Mouse (Mus musculus) heart, embryonic 13.5 days (tissue): ENCODE data around the gene Tha1. TPM values are rescaled to one million over a fixed set of nuclear protein-coding genes. Genes with fewer than 3 reads are reported as not detected.

Source experiments
- ATAC-seq: fragments of 200-750 bp; cut with Nextera tagmentation; 2 replicates; pipeline ENCODE4 v1.8.0; 2017; ENCODE audit warnings: moderate TSS enrichment; ENCODE audit not compliant: insufficient number of reproducible peaks, low FRiP score, low TSS enrichment; ENCODE audit errors: extremely low read depth
- H3K27ac ChIP-seq: fragments of 300-500 bp; sonication (generic); replicated peaks from 2 replicates; pipeline ENCODE4 v1.5.1; 2015; ENCODE audit warnings: moderate library complexity, mild to moderate bottlenecking, inconsistent platforms
- H3K27me3 ChIP-seq: fragments of 300-500 bp; sonication (generic); replicated peaks from 2 replicates; pipeline ENCODE4 v1.6.1; 2015; ENCODE audit warnings: mild to moderate bottlenecking, inconsistent platforms
- H3K36me3 ChIP-seq: fragments of 300-500 bp; sonication (generic); 2 replicates; pipeline ENCODE4 v1.6.1; 2015; ENCODE audit warnings: mild to moderate bottlenecking, inconsistent platforms
- H3K4me1 ChIP-seq: fragments of 300-500 bp; sonication (generic); 2 replicates; pipeline ENCODE4 v1.6.1; 2015; ENCODE audit warnings: inconsistent platforms
- H3K4me2 ChIP-seq: fragments of 300-500 bp; sonication (generic); 2 replicates; pipeline ENCODE4 v1.6.1; 2015; ENCODE audit warnings: inconsistent platforms, mild to moderate bottlenecking, moderate library complexity
- H3K4me3 ChIP-seq: fragments of 300-500 bp; sonication (generic); 2 replicates; pipeline ENCODE4 v1.5.1; 2015; ENCODE audit warnings: moderate library complexity, mild to moderate bottlenecking, inconsistent platforms
- H3K9ac ChIP-seq: fragments of 300-500 bp; sonication (generic); 2 replicates; pipeline ENCODE4 v1.6.1; 2015; ENCODE audit warnings: inconsistent platforms, mild to moderate bottlenecking, moderate library complexity
- H3K9me3 ChIP-seq: fragments of 300-500 bp; sonication (generic); 2 replicates; pipeline ENCODE4 v1.6.1; 2016; ENCODE audit warnings: inconsistent platforms
- WGBS: fragments of 180-500 bp; shearing (Covaris S2); methylation state at CpG from one replicate; pipeline ENCODE4 v1.1.7; 2015; ENCODE audit warnings: mixed read lengths; 5-methylcytosine and 5-hydroxymethylcytosine counted together
- polyA plus RNA-seq: library from polyadenylated mRNA; unstranded; fragments of >200 nt; fragmentation: Nextera tagmentation; extraction: Ambion mirVana; gene quantifications from 2 replicates; pipeline ENCODE4 v1.2.1, GENCODE M21; 2015

Gene Tha1
- 4.6 and 5.4 TPM in 2 replicates for polyA plus RNA-seq

- peaks cover 54% of the 10 kb centered on the region for H3K4me1 ChIP-seq
- H3K36me3 ChIP-seq: no peaks in the 10 kb centered on the region
- H3K4me3 ChIP-seq: peak within 1 kb of the TSS; percentile 74
- H3K4me2 ChIP-seq: peak within 1 kb of the TSS; percentile 94
- no peaks in the 10 kb centered on the region for H3K9me3 ChIP-seq
- H3K27ac ChIP-seq: peak within 1 kb of the TSS; percentile 40; the same call in 1 of the 2 replicates
- H3K27me3 ChIP-seq: peaks cover 9% of the 10 kb centered on the region
- WGBS: 2% methylated on average over 51 of the region's 51 CpGs
- ATAC-seq: peak; percentile 33; the same call in 1 of the 2 replicates
- H3K9ac ChIP-seq: peak within 1 kb of the TSS; percentile 85
These were observed at the start of gene Tha1 for GRCm38 (mm10) chr11:117872861-117873608. Tha1 (minus strand) TSS chr11:117873481.

DNA sequence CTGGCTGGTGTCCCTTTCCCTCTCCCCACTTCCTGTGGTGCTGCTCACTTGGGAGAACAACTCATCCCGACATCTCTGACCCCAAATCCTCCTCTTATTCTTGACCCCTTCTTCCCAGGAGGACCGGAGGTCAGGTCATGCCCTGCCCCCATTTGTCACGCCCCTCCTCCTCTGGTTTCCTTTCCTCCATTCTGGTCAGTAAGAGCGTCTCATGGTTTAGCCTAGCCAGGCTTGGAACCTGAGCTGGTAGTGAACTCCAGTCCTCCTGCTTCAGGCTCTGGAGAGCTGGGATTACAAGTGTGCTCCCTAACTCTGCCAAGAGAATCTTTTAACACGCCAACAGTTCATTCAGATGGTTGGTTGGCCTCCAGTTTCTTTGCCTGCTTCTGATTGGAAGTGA lies 45.9 kb upstream of the Tha1 start:
- no peak overlapping the region for H3K4me3 ChIP-seq
- no peak overlapping the region for H3K9ac ChIP-seq
- peaks cover 7% of the 10 kb centered on the region; the same call in 1 of the 2 replicates for H3K27me3 ChIP-seq
- peaks cover 10% of the 10 kb centered on the region; the same call in 1 of the 2 replicates for H3K9me3 ChIP-seq
- peaks cover 12% of the 10 kb centered on the region for H3K4me1 ChIP-seq
- 27% methylated on average over 5 of the region's 5 CpGs for WGBS
- H3K27ac ChIP-seq: no peak overlapping the region
- H3K4me2 ChIP-seq: no peak overlapping the region
- ATAC-seq: no peak
- no peaks in the 10 kb centered on the region for H3K36me3 ChIP-seq

DNA sequence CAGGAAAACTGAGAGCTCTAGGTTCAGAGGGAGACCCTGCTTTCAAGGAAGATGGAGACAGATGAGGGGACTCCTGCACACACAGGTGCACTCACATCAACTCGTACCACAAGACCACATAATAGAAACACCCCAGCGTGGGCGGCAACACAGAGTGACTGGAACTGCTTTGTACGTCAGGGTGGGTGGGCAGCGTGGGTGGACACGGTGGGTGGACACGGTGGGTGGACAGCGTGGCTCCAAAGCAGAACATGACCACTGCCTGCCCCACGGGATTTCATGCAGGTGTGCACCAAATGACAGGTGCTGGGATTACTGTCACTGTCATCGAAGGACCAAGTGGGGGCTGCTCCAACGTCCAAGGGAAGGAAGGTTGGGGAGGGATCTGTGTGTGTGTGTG lies 45.3 kb upstream of the Tha1 start:
- peaks cover 7% of the 10 kb centered on the region; the same call in 1 of the 2 replicates for H3K27me3 ChIP-seq
- H3K4me3 ChIP-seq: no peak overlapping the region
- no peak overlapping the region for H3K4me2 ChIP-seq
- H3K9ac ChIP-seq: no peak overlapping the region
- no peak overlapping the region for H3K27ac ChIP-seq
- H3K4me1 ChIP-seq: peaks cover 16% of the 10 kb centered on the region
- WGBS: 79% methylated on average over 11 of the region's 11 CpGs
- H3K36me3 ChIP-seq: no peaks in the 10 kb centered on the region
- no peak for ATAC-seq
- peaks cover 10% of the 10 kb centered on the region; the same call in 1 of the 2 replicates for H3K9me3 ChIP-seq

DNA sequence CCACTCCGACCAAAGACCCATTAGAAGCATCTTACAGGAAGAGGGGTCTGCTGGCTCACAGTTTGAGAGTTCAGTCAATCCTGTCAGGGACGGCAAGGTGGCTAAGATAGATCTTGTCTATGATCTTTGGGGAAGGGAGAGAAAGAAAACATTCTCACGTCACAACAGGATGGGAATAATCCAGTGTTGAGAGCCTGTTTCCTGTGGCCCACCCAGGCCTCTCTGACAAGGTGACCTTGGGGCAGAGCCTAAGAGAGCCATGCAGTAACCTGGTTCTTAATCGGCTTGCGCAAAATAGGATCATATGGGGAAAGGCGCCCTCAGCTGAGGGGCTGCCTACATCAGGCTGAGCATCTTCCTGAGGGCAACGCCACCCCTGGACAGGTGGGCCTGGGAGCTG lies 42.6 kb upstream of the Tha1 start:
- no peak overlapping the region for H3K4me2 ChIP-seq
- no peak overlapping the region for H3K9ac ChIP-seq
- H3K9me3 ChIP-seq: peaks cover 10% of the 10 kb centered on the region; the same call in 1 of the 2 replicates
- no peak overlapping the region for H3K4me3 ChIP-seq
- peaks cover 27% of the 10 kb centered on the region for H3K4me1 ChIP-seq
- H3K27me3 ChIP-seq: no peaks in the 10 kb centered on the region
- ATAC-seq: no peak
- H3K27ac ChIP-seq: no peak overlapping the region
- WGBS: 90% methylated on average over 7 of the region's 7 CpGs
- no peaks in the 10 kb centered on the region for H3K36me3 ChIP-seq

- Histone ChIP-seq H3K9ac (no peak overlapping the region), H3K27me3 (no peaks in the 10 kb centered on the region)
These were observed 42.1 kb upstream of the Tha1 start for GRCm38 (mm10) chr11:117915341-117915740.

GRCm38 (mm10) chr11:117914531-117914930 lies 41.2 kb upstream of the Tha1 start:
- Histone ChIP-seq H3K36me3 (no peaks in the 10 kb centered on the region), H3K9me3 (peaks cover 10% of the 10 kb centered on the region; the same call in 1 of the 2 replicates), H3K9ac (no peak overlapping the region), H3K4me1 (peaks cover 27% of the 10 kb centered on the region), H3K4me2 (no peak overlapping the region; the same call in 1 of the 2 replicates), H3K4me3 (no peak overlapping the region), H3K27me3 (no peaks in the 10 kb centered on the region), H3K27ac (0 out of 2 replicates have a peak overlapping the region, but pooled peaks have one; percentile 25)
- ATAC-seq: no peak
- WGBS: 14% methylated on average over 12 of the region's 12 CpGs

More at GRCm38 (mm10) chr11:117915341-117915740, 42.1 kb upstream of the Tha1 start:
- H3K4me3 ChIP-seq: no peak overlapping the region
- H3K9me3 ChIP-seq: peaks cover 10% of the 10 kb centered on the region; the same call in 1 of the 2 replicates
- H3K36me3 ChIP-seq: no peaks in the 10 kb centered on the region
- ATAC-seq: no peak
- whole genome bisulfite sequencing: 53% methylated on average over 1 of the region's 1 CpGs
- H3K4me2 ChIP-seq: no peak overlapping the region
- H3K27ac ChIP-seq: no peak overlapping the region
- H3K4me1 ChIP-seq: peaks cover 27% of the 10 kb centered on the region

DNA sequence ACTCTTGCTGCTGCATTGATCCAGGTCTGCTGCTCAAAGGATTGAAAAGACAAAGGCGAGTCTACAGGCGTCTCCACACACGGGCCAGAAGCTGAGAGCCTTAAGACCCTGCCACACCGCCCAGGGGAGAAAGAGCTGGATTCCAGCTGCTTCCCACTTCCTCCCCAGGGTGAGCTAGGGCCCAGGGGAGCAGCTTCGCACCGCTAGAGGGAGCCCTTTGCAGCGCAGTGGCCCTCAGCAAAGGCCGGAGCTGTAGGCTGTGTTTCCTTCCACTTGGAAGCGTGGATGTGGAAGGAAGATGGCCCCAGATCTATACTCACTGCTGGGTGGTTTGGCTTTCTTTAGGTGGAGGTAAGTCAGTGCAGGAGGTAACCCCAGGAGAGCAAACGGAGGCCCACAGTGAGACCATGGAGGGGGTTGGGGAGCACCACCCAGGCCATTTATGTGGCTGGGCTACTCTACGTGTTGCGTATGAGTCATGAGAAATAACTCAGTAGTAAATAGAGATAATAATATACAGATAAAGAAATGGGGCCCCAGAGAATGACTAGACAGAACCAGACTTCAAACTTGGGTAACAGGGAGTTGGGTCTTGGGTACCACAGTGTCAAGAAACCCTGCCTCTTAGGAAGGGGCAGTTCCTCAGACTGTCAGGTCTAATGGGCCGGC lies 39.5 kb upstream of the Tha1 start:
- Histone ChIP-seq H3K9ac (peak overlapping the region; percentile 61), H3K36me3 (no peaks in the 10 kb centered on the region), H3K27me3 (no peaks in the 10 kb centered on the region), H3K4me3 (peak overlapping the region; percentile 24; the same call in 1 of the 2 replicates), H3K4me2 (peak overlapping the region; percentile 58), H3K4me1 (peaks cover 23% of the 10 kb centered on the region), H3K9me3 (peaks cover 10% of the 10 kb centered on the region; the same call in 1 of the 2 replicates), H3K27ac (no peak overlapping the region)
- 0 out of 2 replicates have a peak, but pooled peaks have one; percentile 35 for ATAC-seq
- 26% methylated on average over 13 of the region's 13 CpGs for WGBS

- Histone ChIP-seq H3K36me3 (no peaks in the 10 kb centered on the region), H3K27ac (no peak overlapping the region), H3K9ac (no peak overlapping the region), H3K4me2 (no peak overlapping the region), H3K9me3 (no peaks in the 10 kb centered on the region), H3K27me3 (no peaks in the 10 kb centered on the region), H3K4me1 (peaks cover 16% of the 10 kb centered on the region), H3K4me3 (no peak overlapping the region)
- no peak for ATAC-seq
- 74% methylated on average over 8 of the region's 8 CpGs for whole genome bisulfite sequencing
These were observed 36.1 kb upstream of the Tha1 start for GRCm38 (mm10) chr11:117909337-117909736.

DNA sequence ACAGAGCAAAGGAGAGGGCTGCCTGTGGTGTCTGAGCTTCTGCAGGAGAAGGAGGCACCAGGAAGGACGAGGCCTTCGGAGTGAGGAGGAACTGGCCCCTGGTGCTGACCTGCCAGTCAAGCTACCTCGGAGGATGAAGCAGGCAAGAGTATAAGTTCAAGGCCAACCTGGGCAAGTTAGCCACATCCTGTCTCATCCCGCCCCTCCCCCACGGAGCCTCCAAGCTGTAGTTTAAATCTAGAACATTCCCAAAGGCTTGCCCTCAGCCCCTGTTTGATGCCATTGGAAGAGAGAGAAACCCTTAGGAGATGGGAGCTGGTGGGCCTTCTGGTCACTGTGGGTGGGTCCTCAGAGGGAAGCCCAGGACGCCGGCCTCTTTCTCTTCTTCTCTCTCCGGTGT lies 31.2 kb upstream of the Tha1 start:
- no peak overlapping the region for H3K9ac ChIP-seq
- no peak overlapping the region for H3K4me3 ChIP-seq
- H3K9me3 ChIP-seq: no peaks in the 10 kb centered on the region
- no peaks in the 10 kb centered on the region for H3K27me3 ChIP-seq
- H3K36me3 ChIP-seq: no peaks in the 10 kb centered on the region
- H3K27ac ChIP-seq: no peak overlapping the region
- no peaks in the 10 kb centered on the region for H3K4me1 ChIP-seq
- H3K4me2 ChIP-seq: no peak overlapping the region
- WGBS: 79% methylated on average over 8 of the region's 8 CpGs
- ATAC-seq: no peak

DNA sequence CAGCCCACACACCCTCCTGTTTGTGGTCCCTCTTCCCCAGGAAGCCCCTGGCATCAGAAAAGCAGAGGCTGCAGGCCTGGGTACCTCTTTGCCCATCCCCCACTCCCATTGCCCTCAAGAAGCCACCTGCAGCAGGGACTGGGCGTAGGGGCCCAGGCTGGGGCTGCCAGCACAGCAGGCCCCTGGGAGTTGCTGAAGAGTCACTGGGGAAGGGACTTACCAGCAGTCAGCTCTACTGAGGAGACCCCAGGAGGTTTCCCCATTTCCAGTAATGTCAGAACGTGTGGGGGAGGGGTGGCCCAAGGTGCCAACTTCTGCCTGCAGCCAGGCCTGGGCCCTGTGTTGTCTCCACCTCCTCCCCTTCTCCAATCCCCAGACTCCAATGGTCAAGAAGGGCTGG lies 29.0 kb upstream of the Tha1 start:
- H3K27ac ChIP-seq: no peak overlapping the region
- H3K9me3 ChIP-seq: no peaks in the 10 kb centered on the region
- no peaks in the 10 kb centered on the region for H3K27me3 ChIP-seq
- H3K4me1 ChIP-seq: no peaks in the 10 kb centered on the region
- H3K4me3 ChIP-seq: no peak overlapping the region
- WGBS: 81% methylated on average over 2 of the region's 2 CpGs
- no peaks in the 10 kb centered on the region for H3K36me3 ChIP-seq
- H3K4me2 ChIP-seq: no peak overlapping the region
- ATAC-seq: no peak
- no peak overlapping the region for H3K9ac ChIP-seq

DNA sequence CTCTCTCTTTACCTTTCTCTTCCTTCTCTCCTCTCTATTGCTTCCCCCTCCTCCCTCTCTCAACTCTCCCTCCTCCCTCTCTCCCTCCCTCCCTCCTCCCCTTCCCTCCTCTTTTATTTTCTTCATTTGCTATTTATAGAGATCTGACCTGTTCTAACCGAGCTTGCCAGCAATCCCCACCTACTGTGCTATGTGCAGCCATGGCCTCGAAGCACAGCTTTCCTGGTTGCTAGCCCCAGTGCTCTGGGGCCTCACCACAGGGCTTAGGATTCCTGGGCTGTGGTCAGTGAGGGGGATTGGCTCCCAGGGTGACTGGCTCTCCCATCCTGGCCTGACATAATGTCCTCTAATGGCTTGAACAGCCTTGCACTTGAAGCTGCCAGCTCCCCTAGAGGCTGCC lies 23.3 kb upstream of the Tha1 start:
- no peak overlapping the region for H3K4me2 ChIP-seq
- H3K9me3 ChIP-seq: no peaks in the 10 kb centered on the region
- no peak for ATAC-seq
- no peak overlapping the region for H3K4me3 ChIP-seq
- 0 out of 2 replicates have a peak overlapping the region, but pooled peaks have one; percentile 50 for H3K9ac ChIP-seq
- H3K27ac ChIP-seq: 0 out of 2 replicates have a peak overlapping the region, but pooled peaks have one; percentile 50
- 17% methylated on average over 2 of the region's 2 CpGs for WGBS
- peaks cover 6% of the 10 kb centered on the region for H3K27me3 ChIP-seq
- peaks cover 7% of the 10 kb centered on the region for H3K4me1 ChIP-seq
- no peaks in the 10 kb centered on the region for H3K36me3 ChIP-seq
